Comparison of ENCODE assay signal across 13 mouse cellular contexts in the genomic region with DNA sequence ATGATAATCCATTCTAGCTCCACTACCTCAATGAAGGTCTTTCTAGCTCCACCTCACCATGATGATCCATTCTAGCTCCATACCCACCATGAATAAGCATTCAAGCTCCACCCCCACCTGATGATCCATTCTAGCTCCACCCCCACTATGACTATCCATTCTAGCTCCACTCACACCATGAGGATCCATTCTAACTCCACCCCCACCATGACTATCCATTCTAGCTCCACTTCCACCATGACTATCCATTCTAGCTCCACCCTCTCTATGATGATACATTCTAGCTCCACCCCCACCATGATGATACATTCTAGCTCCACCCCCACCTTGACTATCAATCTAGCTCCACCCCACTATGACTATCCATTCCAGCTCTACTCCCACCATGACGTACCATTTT. TPM values are rescaled to one million over a fixed set of nuclear protein-coding genes. Genes with fewer than 3 reads are reported as not detected.
DNase-seq lines count a peak whose midpoint lies in the region; ATAC-seq lines count a peak whose summit lies in the region.
"Had no signal": no experiment of that assay in that cellular context is flagged by ENCODE, and none has a peak within 500 bp of the region (broad histone marks: within the 10 kb centered on the region; RNA-seq: fewer than 3 reads in every experiment).

No protein-coding gene starts in this region.

- H3K27me3 ChIP-seq in intestine, embryonic 14.5 days (replicated peaks; ENCODE audit: control insufficient read depth, insufficient read depth, low read length): no peaks in the 10 kb centered on the region
- H3K27me3 ChIP-seq in intestine, embryonic 15.5 days (replicated peaks): no peaks in the 10 kb centered on the region
- H3K27me3 ChIP-seq in megakaryocyte, embryonic 14.5 days (replicated peaks): no peaks in the 10 kb centered on the region

- H3K9ac ChIP-seq in intestine, embryonic 14.5 days (ENCODE audit: low read length): no peak overlapping the region
- no peak overlapping the region for H3K9ac ChIP-seq in intestine, embryonic 15.5 days

- H3K4me2 ChIP-seq in intestine, embryonic 14.5 days (ENCODE audit: low read length): no peak overlapping the region
- H3K4me2 ChIP-seq in intestine, embryonic 15.5 days (replicated peaks): no peak overlapping the region

- H3K36me3 ChIP-seq in intestine, embryonic 14.5 days (ENCODE audit: control insufficient read depth, insufficient read depth, low read length): no peaks in the 10 kb centered on the region
- no peaks in the 10 kb centered on the region for H3K36me3 ChIP-seq in intestine, embryonic 15.5 days
- no peaks in the 10 kb centered on the region for H3K36me3 ChIP-seq in megakaryocyte, embryonic 14.5 days (replicated peaks; ENCODE audit: low read length)

- H3K27ac ChIP-seq in intestine, embryonic 14.5 days (ENCODE audit: low read depth): no peak overlapping the region
- no peak overlapping the region for H3K27ac ChIP-seq in intestine, embryonic 15.5 days
- H3K27ac ChIP-seq: gastrocnemius, adult 2 months; macrophage had no signal

- no peaks in the 10 kb centered on the region for H3K9me3 ChIP-seq in intestine, embryonic 14.5 days (ENCODE audit: control insufficient read depth, low read length)
- no peaks in the 10 kb centered on the region for H3K9me3 ChIP-seq in intestine, embryonic 15.5 days
- peaks cover 5% of the 10 kb centered on the region for H3K9me3 ChIP-seq in megakaryocyte, embryonic 14.5 days

- 0 out of 2 replicates have a peak, but pooled peaks cover 6% of the 10 kb centered on the region for H3K4me1 ChIP-seq in intestine, embryonic 14.5 days (replicated peaks; ENCODE audit: control insufficient read depth, insufficient read depth, low read length)
- H3K4me1 ChIP-seq in intestine, embryonic 15.5 days (replicated peaks): peaks cover 8% of the 10 kb centered on the region; the same call in 1 of the 2 replicates
- peaks cover 49% of the 10 kb centered on the region for H3K4me1 ChIP-seq in megakaryocyte, embryonic 14.5 days

- ATAC-seq in intestine, embryonic 14.5 days (replicated peaks; ENCODE audit: low FRiP score, low TSS enrichment, low read depth): 0 out of 2 replicates have a peak, but pooled peaks have one; percentile 53
- no peak for ATAC-seq in intestine, embryonic 15.5 days
- ATAC-seq in common myeloid progenitor, adult 5-6 weeks (replicated peaks; ENCODE audit: low read depth, poor library complexity, severe bottlenecking): peak; percentile 41

- H3K4me3 ChIP-seq in intestine, embryonic 14.5 days (ENCODE audit: low read depth, low read length): no peak overlapping the region
- no peak overlapping the region for H3K4me3 ChIP-seq in intestine, embryonic 15.5 days (replicated peaks)
- peak overlapping the region; percentile 15 for H3K4me3 ChIP-seq in megakaryocyte, embryonic 14.5 days (replicated peaks)
- H3K4me3 ChIP-seq: gastrocnemius, adult 2 months had no signal

- 94% methylated on average over 1 of the region's 1 CpGs for WGBS in intestine, embryonic 14.5 days
- WGBS in intestine, embryonic 15.5 days: 93% methylated on average over 1 of the region's 1 CpGs

- DNase-seq in intestine, embryonic 14.5 days (ENCODE audit: low spot score): no peak
- DNase-seq in MN1 (ENCODE audit: low spot score): peak; percentile 3
- no peak for DNase-seq in natural killer cell, adult 2 months (ENCODE audit: low spot score in 2 of 2)
- DNase-seq in frontal cortex, postnatal 25 days (ENCODE audit: low spot score in 2 of 2): no peak
- no peak for DNase-seq in cerebellum, postnatal 10 days
- DNase-seq: adrenal gland, postnatal 10 days; gastrocnemius, adult 2 months; kidney, postnatal 25 days; thymus, postnatal 36 days had no signal

RNA-seq across cellular contexts. Expression of a gene that starts 3.6 kb away (rescaled TPM):
- 0.03 and 0.05 TPM in 2 replicates for polyA plus RNA-seq in intestine, embryonic 14.5 days (2014; fragmentation: Nextera tagmentation; extraction: Ambion mirVana)
- 0.08 and 0.14 TPM in 2 replicates for polyA plus RNA-seq in intestine, embryonic 15.5 days (2015; fragmentation: Nextera tagmentation; extraction: Ambion mirVana)
- 5.6 and 9.1 TPM in 2 replicates for total RNA-seq in common myeloid progenitor, adult 5-6 weeks (2017)
- 0.11 and 0.58 TPM in 2 replicates for polyA plus RNA-seq in megakaryocyte, embryonic 14.5 days (2012; ENCODE audit: insufficient read depth, low replicate concordance)
